Mouse (Mus musculus) natural killer cell, adult 2 months (primary cell): ENCODE results near the gene Sept9.
A peak's percentile ranks its signal among the peaks of the same experiment; 100 is the strongest.
"Not testable (repeated sequence)": the region's sequence is repeated elsewhere in the genome, so short reads cannot be mapped to it uniquely, and the experiment has no call there.

Experiments
- DNase-seq, 2 experiments: peaks; one replicate each; pipeline ENCODE4 v3.0.0; 2022; ENCODE audit warnings: low spot score in 2 of 2

Sept9 gene

GRCm38 (mm10) chr11:117312028-117312901 lies 112.8 kb downstream of the Sept9 start:
- no peak for DNase-seq

- DNase-seq = peak in 1 of 2 experiments; percentile 48
Observed at GRCm38 (mm10) chr11:117312936-117313335, 113.5 kb downstream of the Sept9 start.

GRCm38 (mm10) chr11:117313446-117313845 lies 114.0 kb downstream of the Sept9 start:
- DNase-seq = no peak

GRCm38 (mm10) chr11:117314026-117314425 lies 114.6 kb downstream of the Sept9 start:
- DNase-seq = peak in 1 of 2 experiments; percentile 41

GRCm38 (mm10) chr11:117314520-117314919 lies 115.1 kb downstream of the Sept9 start:
- DNase-seq = no peak

GRCm38 (mm10) chr11:117315309-117315708 lies 115.8 kb downstream of the Sept9 start:
- no peak for DNase-seq

- no peak for DNase-seq
Observed at GRCm38 (mm10) chr11:117316441-117317331, 117.2 kb downstream of the Sept9 start.

GRCm38 (mm10) chr11:117317429-117318101 lies 118.1 kb downstream of the Sept9 start:
- DNase-seq = no peak

- DNase-seq = no peak
Observed at GRCm38 (mm10) chr11:117318202-117318601, 118.7 kb downstream of the Sept9 start.

- DNase-seq = peak; percentile 61 to 73
Observed at GRCm38 (mm10) chr11:117318731-117319542, 119.5 kb downstream of the Sept9 start.

- peak; percentile 59 to 60 for DNase-seq
Observed at GRCm38 (mm10) chr11:117319543-117320335, 120.3 kb downstream of the Sept9 start.

GRCm38 (mm10) chr11:117320482-117320881 lies 121.0 kb downstream of the Sept9 start:
- peak in 1 of 2 experiments; percentile 48 for DNase-seq

- no peak for DNase-seq
Observed at GRCm38 (mm10) chr11:117321311-117321971, 122.0 kb downstream of the Sept9 start.

- DNase-seq = no peak
Observed at GRCm38 (mm10) chr11:117322311-117322710, 122.8 kb downstream of the Sept9 start.

GRCm38 (mm10) chr11:117322730-117323579 lies 123.5 kb downstream of the Sept9 start:
- DNase-seq = no peak

- DNase-seq = no peak
Observed at GRCm38 (mm10) chr11:117323976-117324574, 124.6 kb downstream of the Sept9 start.

- DNase-seq = not testable (repeated sequence)
Observed at GRCm38 (mm10) chr11:117324718-117325117, 125.3 kb downstream of the Sept9 start.

- DNase-seq = no peak
Observed at GRCm38 (mm10) chr11:117325131-117325467, 125.6 kb downstream of the Sept9 start.
